Comparison of ENCODE assay signal across 26 mouse cellular contexts in the genomic region with DNA sequence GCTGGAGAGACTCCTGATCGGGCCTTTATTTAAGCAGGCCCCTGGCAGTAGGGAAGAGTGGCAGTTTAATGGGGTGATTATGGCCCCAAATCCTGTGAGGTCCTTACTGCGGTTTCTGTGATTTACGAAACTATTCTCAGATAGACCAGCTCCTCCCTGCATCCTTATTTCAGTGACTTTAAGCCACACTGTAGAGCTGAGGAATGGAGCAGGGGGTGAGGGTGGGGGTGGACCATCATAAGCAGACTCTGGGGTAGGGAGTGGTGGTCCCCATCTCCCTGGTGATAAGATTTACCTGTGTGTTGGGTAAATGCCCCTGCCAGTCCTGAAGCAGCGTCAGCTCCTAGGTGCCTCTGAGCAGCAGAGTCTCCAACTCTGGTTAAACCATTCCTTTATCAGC. TPM values are rescaled to one million over a fixed set of nuclear protein-coding genes. Genes with fewer than 3 reads are reported as not detected.
DNase-seq lines count a peak whose midpoint lies in the region; ATAC-seq and TF ChIP-seq lines count a peak whose summit lies in the region.
"Had no signal": no experiment of that assay in that cellular context is flagged by ENCODE, and none has a peak within 500 bp of the region (broad histone marks: within the 10 kb centered on the region; RNA-seq: fewer than 3 reads in every experiment).

No protein-coding gene starts in this region.

- 0 out of 2 replicates have a peak, but pooled peaks have one; percentile 67 for ATAC-seq in kidney, embryonic 15.5 days (replicated peaks; ENCODE audit: low FRiP score)
- no peak for ATAC-seq in kidney, postnatal 0 days (replicated peaks; ENCODE audit: low FRiP score, low read depth)
- ATAC-seq: activated CD4-positive, CD25-positive, alpha-beta regulatory T cell, adult 4 months; CD4-positive, CD25-positive, alpha-beta regulatory T cell, adult 4 months; forebrain, embryonic 13.5 days; forebrain, embryonic 15.5 days; Patski had no signal

- 0 out of 2 replicates have a peak, but pooled peaks cover 5% of the 10 kb centered on the region for H3K27me3 ChIP-seq in kidney, embryonic 15.5 days
- H3K27me3 ChIP-seq in kidney, postnatal 0 days (ENCODE audit: insufficient read depth, low read length), result no peaks in the 10 kb centered on the region
- H3K27me3 ChIP-seq: embryonic facial prominence, embryonic 12.5 days; forebrain, embryonic 13.5 days; forebrain, embryonic 15.5 days; Patski had no signal

- peaks cover 4% of the 10 kb centered on the region; the same call in 1 of the 2 replicates for H3K4me1 ChIP-seq in kidney, embryonic 15.5 days
- no peaks in the 10 kb centered on the region for H3K4me1 ChIP-seq in kidney, postnatal 0 days (replicated peaks; ENCODE audit: insufficient read depth, low read length)
- H3K4me1 ChIP-seq: embryonic facial prominence, embryonic 12.5 days; forebrain, embryonic 13.5 days; forebrain, embryonic 15.5 days had no signal

- H3K4me2 ChIP-seq in kidney, embryonic 15.5 days, result no peak overlapping the region
- H3K4me2 ChIP-seq in kidney, postnatal 0 days (ENCODE audit: low read length), result no peak overlapping the region
- H3K4me2 ChIP-seq: embryonic facial prominence, embryonic 12.5 days; forebrain, embryonic 13.5 days; forebrain, embryonic 15.5 days had no signal

- H3K9ac ChIP-seq in kidney, embryonic 15.5 days, result no peak overlapping the region
- H3K9ac ChIP-seq in kidney, postnatal 0 days (ENCODE audit: low read depth, low read length), result no peak overlapping the region
- H3K9ac ChIP-seq: embryonic facial prominence, embryonic 12.5 days; forebrain, embryonic 13.5 days; forebrain, embryonic 15.5 days had no signal

- no peaks in the 10 kb centered on the region for H3K9me3 ChIP-seq in kidney, embryonic 15.5 days (replicated peaks)
- H3K9me3 ChIP-seq in kidney, postnatal 0 days (replicated peaks; ENCODE audit: low read length), result no peaks in the 10 kb centered on the region
- H3K9me3 ChIP-seq: embryonic facial prominence, embryonic 10.5 days; embryonic facial prominence, embryonic 12.5 days; forebrain, embryonic 13.5 days; forebrain, embryonic 15.5 days had no signal

- no peak overlapping the region for H3K4me3 ChIP-seq in kidney, embryonic 15.5 days (replicated peaks)
- no peak overlapping the region for H3K4me3 ChIP-seq in kidney, postnatal 0 days (replicated peaks; ENCODE audit: low read depth, low read length)
- H3K4me3 ChIP-seq: embryonic facial prominence, embryonic 10.5 days; embryonic facial prominence, embryonic 12.5 days; forebrain, embryonic 13.5 days; forebrain, embryonic 15.5 days had no signal

- no peak for TF ChIP-seq CTCF in kidney, postnatal 0 days (IDR thresholded peaks at IDR 0.05; ENCODE audit: low read depth)

- DNase-seq in embryo, embryonic 10.5 days (ENCODE audit: low spot score), result peak; percentile 12
- no peak for DNase-seq in embryo, embryonic 9.5 days (ENCODE audit: extremely low spot score)
- no peak for DNase-seq in kidney, postnatal 10 days
- peak; percentile 60 for DNase-seq in kidney, postnatal 0 days (ENCODE audit: low spot score)
- DNase-seq in kidney, adult 9 months, result no peak
- DNase-seq in forelimb bud, embryonic 11.5 days (ENCODE audit: low read depth, low spot score), result peak; percentile 32
- DNase-seq in urinary bladder, postnatal 36 days (ENCODE audit: low spot score in 2 of 2), result no peak
- DNase-seq: adrenal gland, adult 8-10 months; adrenal gland, postnatal 14 days; adrenal gland, postnatal 36 days; B cell, adult 2 months; cerebellum, adult 11-12 months; cerebellum, adult 2 months; cerebellum, adult 9-10 months; cerebellum, postnatal 10 days; cerebellum, postnatal 25 days; embryo, embryonic 11 days had no signal

- H3K27ac ChIP-seq in kidney, embryonic 15.5 days, result no peak overlapping the region
- no peak overlapping the region for H3K27ac ChIP-seq in kidney, postnatal 0 days
- H3K27ac ChIP-seq: embryonic facial prominence, embryonic 10.5 days; embryonic facial prominence, embryonic 12.5 days; forebrain, embryonic 13.5 days; forebrain, embryonic 15.5 days had no signal

- WGBS in kidney, embryonic 15.5 days, result 39% methylated on average over 4 of the region's 4 CpGs
- WGBS in kidney, postnatal 0 days, result 35% methylated on average over 4 of the region's 4 CpGs

- no peaks in the 10 kb centered on the region for H3K36me3 ChIP-seq in kidney, embryonic 15.5 days
- no peaks in the 10 kb centered on the region for H3K36me3 ChIP-seq in kidney, postnatal 0 days (ENCODE audit: insufficient read depth, low read length)
- H3K36me3 ChIP-seq: embryonic facial prominence, embryonic 10.5 days; embryonic facial prominence, embryonic 12.5 days; forebrain, embryonic 15.5 days; G1E had no signal

RNA-seq across cellular contexts. Expression of a gene that starts 29.7 kb away (rescaled TPM):
- 31.4 and 35.9 TPM in 2 replicates for polyA plus RNA-seq in kidney, embryonic 15.5 days (2015; fragmentation: Nextera tagmentation; extraction: Ambion mirVana)
- 27.5 and 29.5 TPM in 2 replicates for polyA plus RNA-seq in kidney, postnatal 0 days (2015; fragmentation: Nextera tagmentation; extraction: Ambion mirVana)
- polyA plus RNA-seq: G1E had no signal

RNA-seq across cellular contexts. Expression of a gene that starts 34.0 kb away (rescaled TPM):
- 170 TPM in 2 replicates for polyA plus RNA-seq in kidney, embryonic 15.5 days (2015; fragmentation: Nextera tagmentation; extraction: Ambion mirVana)
- 163 and 179 TPM in 2 replicates for polyA plus RNA-seq in kidney, postnatal 0 days (2015; fragmentation: Nextera tagmentation; extraction: Ambion mirVana)

Comparison
In these comparisons a context has a peak if more than half of its experiments do, and no peak if none do; other contexts are left out.
1. DNase-seq: peak in embryo, embryonic 10.5 days (single experiment), kidney, postnatal 0 days (single experiment) and forelimb bud, embryonic 11.5 days (single experiment); none in embryo, embryonic 9.5 days (single experiment), kidney, postnatal 10 days (single experiment), kidney, adult 9 months (single experiment) and urinary bladder, postnatal 36 days (0 of 2).